Mouse (Mus musculus): ENCODE results near the gene Tmtc2.

GRCm38 (mm10) chr10:105532747-105533146 lies 41.5 kb downstream of the Tmtc2 start:
- no peak for TF ChIP-seq POLR2A (IDR thresholded peaks at IDR 0.05; ENCODE audit: borderline replicate concordance, extremely low read depth, insufficient read depth, insufficient read length, poor library complexity, severe bottlenecking)
- TF ChIP-seq CTCF (IDR thresholded peaks at IDR 0.05; ENCODE audit: borderline replicate concordance, extremely low read depth, insufficient read depth, insufficient read length) = no peak
